Mouse (Mus musculus): ENCODE results near the gene 9930111J21Rik1. TPM values are rescaled to one million over a fixed set of nuclear protein-coding genes. Genes with fewer than 3 reads are reported as not detected.
"Not testable (repeated sequence)": the region's sequence is repeated elsewhere in the genome, so short reads cannot be mapped to it uniquely, and the experiment has no call there.

Gene 9930111J21Rik1
- polyA plus RNA-seq, 1 experiment from 2014 or later: 0.50 TPM

DNA sequence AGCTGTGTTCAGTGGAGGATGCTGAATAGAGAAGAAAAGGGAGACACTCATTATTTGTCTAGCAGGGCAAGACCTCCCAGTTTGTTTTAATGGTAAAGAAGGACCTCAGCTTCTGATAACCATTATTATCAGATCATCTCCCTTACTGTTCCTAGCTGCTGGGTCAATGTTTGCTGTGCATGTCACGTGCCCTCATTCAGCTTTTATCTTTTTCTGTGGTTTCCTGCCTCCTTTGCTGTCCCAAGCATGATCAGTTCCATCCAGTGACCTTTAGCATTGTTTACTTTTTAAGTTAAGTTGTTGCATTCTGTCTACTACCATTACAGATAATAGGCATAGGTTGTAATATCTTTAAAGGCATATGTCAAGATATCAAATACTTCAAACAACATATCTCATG lies 70.7 kb downstream of the 9930111J21Rik1 start:
- Histone ChIP-seq H3K4me1 (replicated peaks) (no peaks in the 10 kb centered on the region), H3K9me3 (replicated peaks) (no peaks in the 10 kb centered on the region), H3K27ac (no peak overlapping the region), H3K4me3 (no peak overlapping the region), H3K9ac (no peak overlapping the region), H3K4me2 (no peak overlapping the region), H3K27me3 (no peaks in the 10 kb centered on the region), H3K36me3 (no peaks in the 10 kb centered on the region)
- ATAC-seq (replicated peaks; ENCODE audit: insufficient number of reproducible peaks, insufficient read depth, low FRiP score, low read depth): no peak
- WGBS: 42% methylated on average over 1 of the region's 1 CpGs

DNA sequence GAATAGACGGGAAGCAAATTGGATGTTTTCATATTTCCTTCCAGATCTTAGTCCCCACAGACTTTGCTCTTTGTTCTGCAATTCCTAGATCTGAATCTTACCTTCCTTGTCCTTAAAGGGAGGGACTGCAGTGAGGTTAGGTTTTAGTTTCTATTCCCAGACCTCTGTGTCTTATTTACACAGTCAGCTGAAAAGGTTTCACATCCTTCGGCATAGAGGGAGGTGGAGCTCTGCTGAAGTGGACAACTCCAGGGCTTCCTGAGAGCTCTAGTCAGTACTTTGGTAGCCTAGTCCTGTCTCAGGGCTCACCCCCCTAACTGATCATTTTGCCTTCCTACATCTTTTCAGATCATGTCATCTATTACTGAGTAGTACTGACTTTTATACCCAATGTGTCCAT lies 77.2 kb downstream of the 9930111J21Rik1 start, which contains the start of gene Gm5431:
Gene Gm5431, minus strand, starts transcription at position 194 of the 400 bp plus-strand sequence.
- Histone ChIP-seq H3K4me3 (no peak within 1 kb of the TSS), H3K36me3 (no peaks in the 10 kb centered on the region), H3K27ac (no peak within 1 kb of the TSS), H3K9me3 (replicated peaks) (no peaks in the 10 kb centered on the region), H3K4me2 (no peak within 1 kb of the TSS), H3K9ac (no peak within 1 kb of the TSS), H3K4me1 (replicated peaks) (no peaks in the 10 kb centered on the region), H3K27me3 (no peaks in the 10 kb centered on the region)
- WGBS: 43% methylated on average over 2 of the region's 2 CpGs
- no peak for ATAC-seq (replicated peaks; ENCODE audit: insufficient number of reproducible peaks, insufficient read depth, low FRiP score, low read depth)

DNA sequence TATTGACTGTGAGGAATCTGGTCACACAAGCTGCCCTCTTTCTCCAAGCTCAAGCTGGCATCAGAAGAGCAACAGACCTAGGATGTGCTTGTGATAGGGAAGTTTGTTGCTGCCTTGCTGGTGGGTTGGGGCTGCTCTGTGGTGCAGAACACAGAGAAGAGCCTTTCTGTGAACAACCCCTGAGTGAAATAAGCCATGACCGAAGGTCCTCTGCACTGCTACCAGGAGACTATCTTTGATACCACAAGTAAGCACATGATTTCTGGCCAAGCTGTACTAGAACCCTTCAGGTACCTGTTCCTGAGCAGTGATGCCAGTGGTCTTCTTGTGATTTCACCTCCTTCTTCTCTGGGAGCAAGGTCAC lies 77.6 kb downstream of the 9930111J21Rik1 start:
- not testable (repeated sequence) for H3K36me3 ChIP-seq; H3K9me3 ChIP-seq (replicated peaks); H3K4me2 ChIP-seq; H3K27ac ChIP-seq; H3K4me1 ChIP-seq (replicated peaks); ATAC-seq (replicated peaks; ENCODE audit: insufficient number of reproducible peaks, insufficient read depth, low FRiP score, low read depth); H3K9ac ChIP-seq; H3K27me3 ChIP-seq; H3K4me3 ChIP-seq
- 77% methylated on average over 1 of the region's 1 CpGs for WGBS

DNA sequence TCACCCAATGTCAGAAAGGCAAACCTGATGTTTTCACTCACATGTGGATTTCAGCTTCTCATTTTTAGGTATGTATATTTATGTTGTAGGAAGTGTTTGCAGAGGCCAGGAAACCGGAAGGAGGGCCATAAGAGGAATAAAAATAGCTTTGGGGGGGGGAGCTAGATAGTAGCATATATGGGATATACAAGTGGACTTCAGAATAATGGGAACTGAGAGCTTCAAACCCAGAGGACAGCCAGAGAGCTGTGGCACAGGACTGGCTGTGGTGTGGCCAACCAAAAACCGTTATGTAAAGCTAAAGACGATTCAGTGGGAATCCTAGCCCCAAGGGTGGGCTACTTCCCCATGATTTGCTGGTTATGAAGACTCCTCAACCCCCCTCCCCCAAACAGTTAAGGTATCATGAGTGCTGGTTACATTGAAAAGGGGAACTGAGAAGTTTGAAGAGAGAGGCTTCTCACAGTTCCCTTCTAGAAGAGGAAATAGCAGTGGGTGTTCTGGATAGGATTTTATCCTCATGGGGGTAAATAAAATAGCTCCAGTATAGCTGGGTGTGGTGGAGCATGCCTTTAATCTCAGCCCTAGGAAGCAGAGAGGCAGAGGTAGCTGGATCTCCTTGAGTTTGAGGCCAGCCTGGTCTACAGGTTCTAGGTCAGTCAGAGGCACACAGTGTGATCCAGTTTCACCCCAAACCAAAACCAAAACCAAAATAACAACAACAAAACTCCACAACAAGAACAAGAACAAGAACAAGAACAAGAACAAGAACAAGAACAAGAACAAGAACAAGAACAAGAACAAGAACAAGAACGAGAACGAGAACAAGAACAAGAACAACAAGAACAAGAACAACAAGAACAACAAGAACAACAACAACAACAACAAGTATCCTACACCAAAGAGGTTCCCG lies 78.3 kb downstream of the 9930111J21Rik1 start:
- WGBS: 68% methylated on average over 6 of the region's 6 CpGs
- H3K4me2 ChIP-seq; H3K9ac ChIP-seq; H3K9me3 ChIP-seq (replicated peaks); H3K4me3 ChIP-seq; H3K27me3 ChIP-seq; ATAC-seq (replicated peaks; ENCODE audit: insufficient number of reproducible peaks, insufficient read depth, low FRiP score, low read depth); H3K36me3 ChIP-seq; H3K4me1 ChIP-seq (replicated peaks); H3K27ac ChIP-seq: not testable (repeated sequence)

DNA sequence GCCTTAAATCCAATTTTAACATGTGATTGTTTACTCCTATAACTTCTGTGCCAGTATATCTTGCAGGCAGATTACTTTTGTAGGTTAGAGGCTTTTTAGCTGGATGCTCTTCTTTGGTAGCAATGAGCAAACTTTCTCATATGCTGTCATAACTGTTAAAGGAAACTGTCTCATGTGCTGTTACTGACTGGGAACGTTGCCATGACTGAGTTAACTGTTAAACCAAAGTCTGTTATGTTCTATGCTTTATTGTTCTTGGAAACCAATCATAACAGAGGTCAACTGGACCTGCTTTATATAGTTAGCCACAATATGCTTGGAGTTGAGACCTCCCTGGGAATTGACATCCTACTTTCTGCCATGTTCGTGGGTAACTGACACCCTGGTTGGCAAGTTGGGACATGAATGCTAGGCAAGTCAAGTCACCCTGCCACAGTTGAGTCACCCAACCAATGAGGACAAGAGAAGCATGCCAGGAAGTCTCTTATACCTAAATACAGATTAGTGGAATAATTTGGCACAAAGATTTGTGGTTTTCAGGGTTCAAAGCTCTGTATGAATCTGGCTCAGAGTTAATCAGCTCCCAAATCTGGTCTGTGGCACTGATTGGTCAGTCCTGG lies 80.3 kb downstream of the 9930111J21Rik1 start:
- H3K4me2 ChIP-seq: no peak overlapping the region
- H3K9ac ChIP-seq: no peak overlapping the region
- no peak for ATAC-seq (replicated peaks; ENCODE audit: insufficient number of reproducible peaks, insufficient read depth, low FRiP score, low read depth)
- H3K4me1 ChIP-seq (replicated peaks): no peaks in the 10 kb centered on the region
- H3K4me3 ChIP-seq: no peak overlapping the region
- no peaks in the 10 kb centered on the region for H3K9me3 ChIP-seq (replicated peaks)
- H3K36me3 ChIP-seq: no peaks in the 10 kb centered on the region
- no peaks in the 10 kb centered on the region for H3K27me3 ChIP-seq
- WGBS: 53% methylated on average over 2 of the region's 2 CpGs
- H3K27ac ChIP-seq: no peak overlapping the region

Other genes starting within 250 kb of the 9930111J21Rik1 start
- gene Rack1, start 179.1 kb downstream of the 9930111J21Rik1 start, polyA plus RNA-seq (2015; fragmentation: Nextera tagmentation; extraction: Ambion mirVana): 338 and 387 TPM in 2 replicates
- gene Trim41, start 162.0 kb downstream of the 9930111J21Rik1 start, polyA plus RNA-seq (2015; fragmentation: Nextera tagmentation; extraction: Ambion mirVana): 4.3 TPM in 2 replicates
- 0.75 and 0.84 TPM in 2 replicates for gene Trim7, start 153.3 kb downstream of the 9930111J21Rik1 start, polyA plus RNA-seq (2015; fragmentation: Nextera tagmentation; extraction: Ambion mirVana)
- 3.2 and 3.7 TPM in 2 replicates for gene Gm12184, start 152.7 kb downstream of the 9930111J21Rik1 start, polyA plus RNA-seq (2015; fragmentation: Nextera tagmentation; extraction: Ambion mirVana)
- gene Irgm1, start 107.7 kb downstream of the 9930111J21Rik1 start, polyA plus RNA-seq (2015; fragmentation: Nextera tagmentation; extraction: Ambion mirVana): 8.9 and 13.6 TPM in 2 replicates
- 0.25 and 0.30 TPM in 2 replicates for gene Gm5431, start 77.2 kb downstream of the 9930111J21Rik1 start, polyA plus RNA-seq (2015; fragmentation: Nextera tagmentation; extraction: Ambion mirVana)
- 2.1 and 2.8 TPM in 2 replicates for gene Psme2b, start 33.2 kb downstream of the 9930111J21Rik1 start, polyA plus RNA-seq (2015; fragmentation: Nextera tagmentation; extraction: Ambion mirVana)
- 0.10 TPM in 1 of 2 replicates, not detected in the other for gene Olfr56, start 509 bp downstream of the 9930111J21Rik1 start, polyA plus RNA-seq (2015; fragmentation: Nextera tagmentation; extraction: Ambion mirVana)
- 0.06 TPM in 1 of 2 replicates, not detected in the other for gene Gm12185, start 12.8 kb upstream of the 9930111J21Rik1 start, polyA plus RNA-seq (2015; fragmentation: Nextera tagmentation; extraction: Ambion mirVana)
- 0.64 and 3.2 TPM in 2 replicates for gene Tgtp1, start 14.8 kb upstream of the 9930111J21Rik1 start, polyA plus RNA-seq (2015; fragmentation: Nextera tagmentation; extraction: Ambion mirVana)
- gene 9930111J21Rik2, start 71.8 kb upstream of the 9930111J21Rik1 start, polyA plus RNA-seq (2015; fragmentation: Nextera tagmentation; extraction: Ambion mirVana): 0.52 and 0.58 TPM in 2 replicates
- 0.23 and 5.3 TPM in 2 replicates for gene Tgtp2, start 84.8 kb upstream of the 9930111J21Rik1 start, polyA plus RNA-seq (2015; fragmentation: Nextera tagmentation; extraction: Ambion mirVana)
- gene Ifi47, start 97.2 kb upstream of the 9930111J21Rik1 start, polyA plus RNA-seq (2015; fragmentation: Nextera tagmentation; extraction: Ambion mirVana): 1.4 and 4.3 TPM in 2 replicates
- gene Olfr1396, start 135.5 kb upstream of the 9930111J21Rik1 start, polyA plus RNA-seq (2015; fragmentation: Nextera tagmentation; extraction: Ambion mirVana): 0.15 and 0.18 TPM in 2 replicates
- not detected in 2 replicates for gene Olfr1395, start 162.9 kb upstream of the 9930111J21Rik1 start, polyA plus RNA-seq (2015; fragmentation: Nextera tagmentation; extraction: Ambion mirVana)
- gene Olfr1394, start 175.0 kb upstream of the 9930111J21Rik1 start, polyA plus RNA-seq (2015; fragmentation: Nextera tagmentation; extraction: Ambion mirVana): not detected in 2 replicates
- 4.4 and 6.1 TPM in 2 replicates for gene Btnl9, start 207.8 kb upstream of the 9930111J21Rik1 start, polyA plus RNA-seq (2015; fragmentation: Nextera tagmentation; extraction: Ambion mirVana)
- gene Zfp62, start 223.9 kb upstream of the 9930111J21Rik1 start, polyA plus RNA-seq (2015; fragmentation: Nextera tagmentation; extraction: Ambion mirVana): 24.2 and 26.6 TPM in 2 replicates